Comparison of ENCODE assay signal across 8 mouse cellular contexts in the genomic region with DNA sequence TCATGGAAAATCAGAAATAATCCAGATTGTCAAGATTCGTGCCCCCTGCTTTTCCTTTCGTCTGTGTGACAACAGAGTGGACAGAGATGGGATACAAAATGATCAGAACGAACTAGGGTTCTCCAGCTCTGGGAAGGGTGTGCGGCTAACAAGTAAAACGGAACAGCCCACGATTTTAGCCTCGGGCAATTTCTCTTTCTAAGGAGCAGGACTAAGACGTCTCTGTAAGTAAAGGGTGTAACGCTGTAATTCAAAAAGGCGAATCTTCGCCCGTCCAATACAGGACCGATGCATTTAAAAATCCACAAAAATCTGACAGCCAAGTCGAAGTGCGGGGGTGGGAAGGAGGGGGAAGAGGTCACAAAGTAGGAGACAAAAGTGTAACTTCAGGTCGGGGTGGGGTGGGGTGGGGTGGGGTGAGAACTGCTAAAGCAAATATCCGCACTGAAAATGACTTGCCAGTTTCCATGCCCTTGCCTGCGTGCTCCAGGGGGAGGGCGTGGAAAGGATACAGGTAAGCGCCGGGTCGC. TPM values are rescaled to one million over a fixed set of nuclear protein-coding genes. Genes with fewer than 3 reads are reported as not detected.
DNase-seq lines count a peak whose midpoint lies in the region; ATAC-seq and TF ChIP-seq lines count a peak whose summit lies in the region.

No protein-coding gene starts in this region.

- H3K9me3 ChIP-seq in forebrain, embryonic 14.5 days (replicated peaks; ENCODE audit: control insufficient read depth, low read length) = no peaks in the 10 kb centered on the region
- no peaks in the 10 kb centered on the region for H3K9me3 ChIP-seq in liver, embryonic 13.5 days (replicated peaks)

- WGBS in kidney, adult 2 months = 5% methylated on average over 22 of the region's 22 CpGs
- whole genome bisulfite sequencing in forebrain, embryonic 14.5 days = 4% methylated on average over 22 of the region's 22 CpGs
- WGBS in liver, embryonic 13.5 days (ENCODE audit: insufficient replicate concordance) = 3% methylated on average over 19 of the region's 22 CpGs

- no peaks in the 10 kb centered on the region for H3K27me3 ChIP-seq in kidney, adult 2 months (replicated peaks; ENCODE audit: control insufficient read depth, insufficient read depth, low read length)
- no peaks in the 10 kb centered on the region for H3K27me3 ChIP-seq in forebrain, embryonic 14.5 days (replicated peaks; ENCODE audit: control insufficient read depth, insufficient read depth, low read length)
- H3K27me3 ChIP-seq in liver, embryonic 13.5 days = peaks cover 32% of the 10 kb centered on the region

- ATAC-seq in forebrain, embryonic 14.5 days = no peak; the same call in 1 of the 2 replicates
- ATAC-seq in liver, embryonic 13.5 days (ENCODE audit: low read depth) = no peak
- ATAC-seq in megakaryocyte progenitor cell, adult 5-6 weeks (replicated peaks; ENCODE audit: poor library complexity) = no peak

- no peak overlapping the region for H3K27ac ChIP-seq in kidney, adult 2 months (ENCODE audit: insufficient read depth, low read depth, low read length)
- no peak overlapping the region for H3K27ac ChIP-seq in forebrain, embryonic 14.5 days (ENCODE audit: low read depth, low read length)
- no peak overlapping the region for H3K27ac ChIP-seq in liver, embryonic 13.5 days

- H3K4me1 ChIP-seq in kidney, adult 2 months (ENCODE audit: control insufficient read depth, insufficient read depth, low read length) = no peaks in the 10 kb centered on the region; the same call in 1 of the 2 replicates
- no peaks in the 10 kb centered on the region; the same call in 1 of the 2 replicates for H3K4me1 ChIP-seq in forebrain, embryonic 14.5 days (ENCODE audit: control insufficient read depth, insufficient read depth, low read length)
- no peaks in the 10 kb centered on the region; the same call in 1 of the 2 replicates for H3K4me1 ChIP-seq in liver, embryonic 13.5 days (replicated peaks)

- peak overlapping the region; percentile 78 for H3K4me3 ChIP-seq in kidney, adult 2 months (ENCODE audit: insufficient read depth, low read depth, low read length)
- peak overlapping the region; percentile 77 for H3K4me3 ChIP-seq in forebrain, embryonic 14.5 days (ENCODE audit: low read depth, low read length)
- H3K4me3 ChIP-seq in liver, embryonic 13.5 days (replicated peaks) = peak overlapping the region; percentile 69

- DNase-seq in kidney, adult 2 months = peak; percentile 3
- no peak for DNase-seq in kidney, adult 18-20 months
- DNase-seq in NIH3T3 (ENCODE audit: low read depth) = peak; percentile 18
- DNase-seq in forebrain, embryonic 14.5 days (ENCODE audit: low spot score) = peak; percentile 33
- no peak for DNase-seq in liver, embryonic 13.5 days
- DNase-seq in gastrocnemius, postnatal 4 days (ENCODE audit: low spot score in 2 of 2) = no peak
- no peak for DNase-seq in frontal cortex, postnatal 36 days (ENCODE audit: low spot score in 2 of 2)

- H3K9ac ChIP-seq in forebrain, embryonic 14.5 days (ENCODE audit: low read length) = peak overlapping the region; percentile 65
- H3K9ac ChIP-seq in liver, embryonic 13.5 days = peak overlapping the region; percentile 52; the same call in 1 of the 2 replicates

- no peak for TF ChIP-seq CTCF in kidney, adult 2 months (conservative IDR thresholded peaks at IDR 0.05; ENCODE audit: insufficient read depth, insufficient read length, low read depth, low read length)

- no peak for TF ChIP-seq POLR2A in kidney, adult 2 months (IDR thresholded peaks at IDR 0.05; ENCODE audit: low read depth, low read length)

- H3K36me3 ChIP-seq in kidney, adult 2 months (ENCODE audit: control insufficient read depth, insufficient read depth, low read length) = no peaks in the 10 kb centered on the region
- H3K36me3 ChIP-seq in forebrain, embryonic 14.5 days (ENCODE audit: control insufficient read depth, insufficient read depth, low read length) = no peaks in the 10 kb centered on the region
- no peaks in the 10 kb centered on the region for H3K36me3 ChIP-seq in liver, embryonic 13.5 days

- H3K4me2 ChIP-seq in forebrain, embryonic 14.5 days (ENCODE audit: low read length) = peak overlapping the region; percentile 55
- peak overlapping the region; percentile 91 for H3K4me2 ChIP-seq in liver, embryonic 13.5 days

RNA-seq across cellular contexts. Expression of a gene that starts 0.4 kb away (rescaled TPM):
- 1.4 and 2.6 TPM in 2 replicates for polyA plus RNA-seq in kidney, adult 2 months (2012; rRNA removed)
- 2.0 and 3.0 TPM in 2 replicates for polyA plus RNA-seq in forebrain, embryonic 14.5 days (2014; fragmentation: Nextera tagmentation; extraction: Ambion mirVana)
- 0.23 and 0.37 TPM in 2 replicates for polyA plus RNA-seq in liver, embryonic 13.5 days (2015; fragmentation: Nextera tagmentation; extraction: Ambion mirVana)
- 2.1 TPM in 2 replicates for total RNA-seq in megakaryocyte progenitor cell, adult 5-6 weeks (2015)
- 0.37 and 0.61 TPM in 2 replicates for total RNA-seq in megakaryocyte progenitor cell, adult 5-6 weeks (2017)
- 1 to 10 TPM; 1.8 to 1.9 TPM for total RNA-seq in gastrocnemius, postnatal 4 days (2021)

Comparison
In these comparisons a context has a peak if more than half of its experiments do, and no peak if none do; other contexts are left out.
1. DNase-seq: peak in kidney, adult 2 months (single experiment), NIH3T3 (single experiment) and forebrain, embryonic 14.5 days (single experiment); none in kidney, adult 18-20 months (single experiment), liver, embryonic 13.5 days (single experiment), gastrocnemius, postnatal 4 days (0 of 2) and frontal cortex, postnatal 36 days (0 of 2).
2. Peak in every context shown above with its lines, with median percentiles within 50 percentile points of each other: H3K4me3 ChIP-seq.